In the genomic region with DNA sequence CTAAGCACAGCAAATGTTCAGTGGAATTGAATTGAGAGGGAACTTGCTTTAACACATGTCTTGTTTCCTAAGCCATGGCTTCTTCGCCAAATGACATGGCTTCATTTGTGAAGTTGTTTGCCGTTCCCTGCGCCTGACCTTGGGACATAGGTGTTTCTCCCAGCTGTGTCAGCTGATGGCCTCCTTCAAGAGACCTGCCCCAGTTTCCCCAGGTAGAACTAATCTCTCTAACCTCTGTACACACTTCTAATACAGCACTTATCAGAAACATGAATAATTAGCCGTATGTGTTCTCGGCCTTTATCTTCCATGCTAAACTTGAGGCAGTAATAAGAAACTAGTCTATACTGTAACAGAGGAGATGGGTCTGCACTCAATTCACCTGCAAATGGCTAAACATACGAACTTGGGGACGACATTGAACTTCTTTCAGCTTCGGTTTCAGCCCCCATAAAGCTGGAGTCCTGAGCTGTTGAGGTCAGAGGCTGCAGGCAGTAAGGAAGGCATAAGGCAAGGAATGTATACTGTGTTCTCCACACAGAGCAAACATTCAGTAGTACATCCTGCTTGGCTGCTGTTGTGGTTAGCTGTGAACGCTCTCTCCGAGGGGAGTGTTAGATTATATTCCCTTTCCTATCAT, we compare ENCODE assay signal across 25 mouse cellular contexts. TPM values are rescaled to one million over a fixed set of nuclear protein-coding genes. Genes with fewer than 3 reads are reported as not detected.
DNase-seq lines count a peak whose midpoint lies in the region; ATAC-seq and TF ChIP-seq lines count a peak whose summit lies in the region.
"Had no signal": no experiment of that assay in that cellular context is flagged by ENCODE, and none has a peak within 500 bp of the region (broad histone marks: within the 10 kb centered on the region; RNA-seq: fewer than 3 reads in every experiment).

No protein-coding gene starts in this region.

- WGBS in lung, embryonic 14.5 days = 54% methylated on average over 10 of the region's 10 CpGs
- WGBS in lung, adult 2 months = 60% methylated on average over 10 of the region's 10 CpGs
- 62% methylated on average over 10 of the region's 10 CpGs for WGBS in kidney, postnatal 0 days
- 49% methylated on average over 10 of the region's 10 CpGs for WGBS in stomach, postnatal 0 days
- WGBS in midbrain, embryonic 14.5 days = 94% methylated on average over 10 of the region's 10 CpGs

- no peak overlapping the region for H3K27ac ChIP-seq in lung, embryonic 14.5 days (ENCODE audit: low read depth)
- H3K27ac ChIP-seq in kidney, postnatal 0 days = no peak overlapping the region; the same call in 1 of the 2 replicates
- H3K27ac ChIP-seq in stomach, postnatal 0 days (replicated peaks) = peak overlapping the region; percentile 72; the same call in 1 of the 2 replicates
- no peak overlapping the region for H3K27ac ChIP-seq in midbrain, embryonic 14.5 days (replicated peaks; ENCODE audit: low read depth, low read length)
- H3K27ac ChIP-seq: embryonic facial prominence, embryonic 10.5 days; heart, adult 2 months; heart, embryonic 13.5 days; hindbrain, embryonic 12.5 days; limb, embryonic 12.5 days; liver, embryonic 14.5 days; neural tube, embryonic 15.5 days had no signal

- DNase-seq in kidney, adult 18-20 months = peak; percentile 23
- DNase-seq in kidney, postnatal 4 days = no peak
- DNase-seq in lung, embryonic 14.5 days = no peak
- no peak for DNase-seq in lung, adult 2 months
- DNase-seq in kidney, postnatal 0 days (ENCODE audit: low spot score) = no peak
- DNase-seq in stomach, postnatal 0 days (ENCODE audit: low spot score) = peak; percentile 60
- no peak for DNase-seq in T-cell, adult 2 months (ENCODE audit: low spot score)
- DNase-seq in midbrain, embryonic 14.5 days = no peak
- DNase-seq: adrenal gland, adult 2 months; cerebellum, adult 11 months; cerebellum, postnatal 10 days; gastrocnemius, postnatal 14 days; heart, adult 2 months; heart, postnatal 14 days; lung, postnatal 10 days; thymus, postnatal 4 days had no signal

- H3K9me3 ChIP-seq in lung, embryonic 14.5 days (ENCODE audit: low read depth, low read length) = no peaks in the 10 kb centered on the region
- no peaks in the 10 kb centered on the region for H3K9me3 ChIP-seq in kidney, postnatal 0 days (replicated peaks; ENCODE audit: low read length)
- no peaks in the 10 kb centered on the region for H3K9me3 ChIP-seq in stomach, postnatal 0 days (ENCODE audit: control insufficient read depth, low read length)
- H3K9me3 ChIP-seq in midbrain, embryonic 14.5 days (ENCODE audit: control insufficient read depth, low read length) = no peaks in the 10 kb centered on the region
- H3K9me3 ChIP-seq: embryonic facial prominence, embryonic 10.5 days; hindbrain, embryonic 12.5 days; limb, embryonic 12.5 days; neural tube, embryonic 15.5 days had no signal

- no peaks in the 10 kb centered on the region for H3K4me1 ChIP-seq in lung, embryonic 14.5 days (ENCODE audit: insufficient read depth)
- H3K4me1 ChIP-seq in lung, adult 2 months (ENCODE audit: control insufficient read depth, insufficient read depth, low read length) = no peaks in the 10 kb centered on the region
- H3K4me1 ChIP-seq in kidney, postnatal 0 days (replicated peaks; ENCODE audit: insufficient read depth, low read length) = no peaks in the 10 kb centered on the region; the same call in 1 of the 2 replicates
- no peaks in the 10 kb centered on the region for H3K4me1 ChIP-seq in stomach, postnatal 0 days (replicated peaks; ENCODE audit: control insufficient read depth, insufficient read depth)
- H3K4me1 ChIP-seq in midbrain, embryonic 14.5 days (ENCODE audit: control insufficient read depth, insufficient read depth, low read length) = no peaks in the 10 kb centered on the region
- H3K4me1 ChIP-seq: embryonic facial prominence, embryonic 10.5 days; hindbrain, embryonic 12.5 days; limb, embryonic 12.5 days; neural tube, embryonic 15.5 days had no signal

- no peak for TF ChIP-seq POLR2A in lung, adult 2 months (IDR thresholded peaks at IDR 0.05; ENCODE audit: borderline replicate concordance, extremely low read depth, low read depth, low read length)

- no peak overlapping the region for H3K4me2 ChIP-seq in lung, embryonic 14.5 days
- peak overlapping the region; percentile 11; the same call in 1 of the 2 replicates for H3K4me2 ChIP-seq in kidney, postnatal 0 days (ENCODE audit: low read length)
- no peak overlapping the region for H3K4me2 ChIP-seq in stomach, postnatal 0 days (replicated peaks; ENCODE audit: low read depth)
- no peak overlapping the region for H3K4me2 ChIP-seq in midbrain, embryonic 14.5 days (ENCODE audit: low read length)
- H3K4me2 ChIP-seq: heart, embryonic 13.5 days; hindbrain, embryonic 12.5 days; limb, embryonic 12.5 days; midbrain, embryonic 11.5 days; neural tube, embryonic 15.5 days had no signal

- no peak overlapping the region for H3K4me3 ChIP-seq in lung, embryonic 14.5 days (ENCODE audit: low read depth, low read length)
- H3K4me3 ChIP-seq in lung, adult 2 months (replicated peaks; ENCODE audit: extremely low read depth, low read depth, low read length) = no peak overlapping the region
- H3K4me3 ChIP-seq in kidney, postnatal 0 days (replicated peaks; ENCODE audit: low read depth, low read length) = no peak overlapping the region
- H3K4me3 ChIP-seq in stomach, postnatal 0 days (ENCODE audit: low read depth, low read length) = no peak overlapping the region
- H3K4me3 ChIP-seq in midbrain, embryonic 14.5 days (replicated peaks; ENCODE audit: low read depth, low read length) = no peak overlapping the region
- H3K4me3 ChIP-seq: embryonic facial prominence, embryonic 10.5 days; heart, adult 2 months; heart, embryonic 13.5 days; hindbrain, embryonic 12.5 days; limb, embryonic 12.5 days; neural tube, embryonic 15.5 days had no signal

- no peak for TF ChIP-seq CTCF in lung, embryonic 14.5 days (IDR thresholded peaks at IDR 0.05; ENCODE audit: low read depth)
- TF ChIP-seq CTCF in lung, adult 2 months (IDR thresholded peaks at IDR 0.05; ENCODE audit: insufficient read depth, low read length) = no peak
- TF ChIP-seq CTCF in kidney, postnatal 0 days (IDR thresholded peaks at IDR 0.05; ENCODE audit: low read depth) = no peak
- TF ChIP-seq CTCF in stomach, postnatal 0 days (IDR thresholded peaks at IDR 0.05; ENCODE audit: low read depth) = no peak

- no peaks in the 10 kb centered on the region for H3K27me3 ChIP-seq in lung, embryonic 14.5 days (ENCODE audit: insufficient read depth, low read length)
- no peaks in the 10 kb centered on the region for H3K27me3 ChIP-seq in kidney, postnatal 0 days (ENCODE audit: insufficient read depth, low read length)
- H3K27me3 ChIP-seq in stomach, postnatal 0 days (ENCODE audit: control insufficient read depth, insufficient read depth, low read length) = no peaks in the 10 kb centered on the region
- H3K27me3 ChIP-seq in midbrain, embryonic 14.5 days (ENCODE audit: control insufficient read depth, insufficient read depth, low read length) = no peaks in the 10 kb centered on the region
- H3K27me3 ChIP-seq: heart, embryonic 13.5 days; hindbrain, embryonic 12.5 days; limb, embryonic 12.5 days; neural tube, embryonic 15.5 days; Patski had no signal

- no peaks in the 10 kb centered on the region for H3K36me3 ChIP-seq in lung, embryonic 14.5 days (ENCODE audit: insufficient read depth)
- no peaks in the 10 kb centered on the region for H3K36me3 ChIP-seq in kidney, postnatal 0 days (ENCODE audit: insufficient read depth, low read length)
- H3K36me3 ChIP-seq in stomach, postnatal 0 days (ENCODE audit: control insufficient read depth, insufficient read depth, low read length) = no peaks in the 10 kb centered on the region
- no peaks in the 10 kb centered on the region for H3K36me3 ChIP-seq in midbrain, embryonic 14.5 days (ENCODE audit: control insufficient read depth, insufficient read depth, low read length)
- H3K36me3 ChIP-seq: embryonic facial prominence, embryonic 10.5 days; heart, embryonic 13.5 days; hindbrain, embryonic 12.5 days; limb, embryonic 12.5 days; neural tube, embryonic 15.5 days had no signal

- no peak for TF ChIP-seq EP300 in stomach, postnatal 0 days (optimal IDR thresholded peaks at IDR 0.05)

- peak; percentile 52; the same call in 1 of the 2 replicates for ATAC-seq in lung, embryonic 14.5 days (ENCODE audit: insufficient read depth)
- no peak for ATAC-seq in kidney, postnatal 0 days (replicated peaks; ENCODE audit: low FRiP score, low read depth)
- ATAC-seq in stomach, postnatal 0 days (ENCODE audit: low FRiP score, low TSS enrichment) = peak; percentile 95
- no peak for ATAC-seq in midbrain, embryonic 14.5 days (ENCODE audit: low FRiP score, low TSS enrichment)
- ATAC-seq: forebrain, embryonic 16.5 days; Patski had no signal

- no peak overlapping the region for H3K9ac ChIP-seq in lung, embryonic 14.5 days
- H3K9ac ChIP-seq in kidney, postnatal 0 days (ENCODE audit: low read depth, low read length) = no peak overlapping the region
- H3K9ac ChIP-seq in stomach, postnatal 0 days (ENCODE audit: low read length) = no peak overlapping the region
- H3K9ac ChIP-seq in midbrain, embryonic 14.5 days (replicated peaks; ENCODE audit: low read length) = no peak overlapping the region
- H3K9ac ChIP-seq: heart, embryonic 13.5 days; hindbrain, embryonic 12.5 days; limb, embryonic 12.5 days; liver, embryonic 14.5 days; neural tube, embryonic 15.5 days had no signal

RNA-seq across cellular contexts. Expression of a gene that starts 28.3 kb away (rescaled TPM):
- 0.38 and 0.45 TPM in 2 replicates for polyA plus RNA-seq in lung, embryonic 14.5 days (2014; fragmentation: Nextera tagmentation; extraction: Ambion mirVana)
- 0.19 and 0.25 TPM in 2 replicates for polyA plus RNA-seq in lung, adult 2 months (2012; rRNA removed)
- polyA plus RNA-seq in kidney, postnatal 0 days (2015; fragmentation: Nextera tagmentation; extraction: Ambion mirVana) = 12.0 and 12.4 TPM in 2 replicates
- polyA plus RNA-seq in stomach, postnatal 0 days (2015; fragmentation: Nextera tagmentation; extraction: Ambion mirVana) = 10.5 and 11.5 TPM in 2 replicates
- not detected in 2 replicates for polyA plus RNA-seq in midbrain, embryonic 14.5 days (2014; fragmentation: Nextera tagmentation; extraction: Ambion mirVana)
- polyA plus RNA-seq: embryonic facial prominence, embryonic 10.5 days; hindbrain, embryonic 12.5 days; limb, embryonic 12.5 days; neural tube, embryonic 15.5 days had no signal

Comparison
In these comparisons a context has a peak if more than half of its experiments do, and no peak if none do; other contexts are left out.
1. DNase-seq: peak in kidney, adult 18-20 months (single experiment) and stomach, postnatal 0 days (single experiment); none in kidney, postnatal 4 days (0 of 2), lung, embryonic 14.5 days (single experiment), lung, adult 2 months (single experiment), kidney, postnatal 0 days (single experiment), T-cell, adult 2 months (single experiment) and midbrain, embryonic 14.5 days (single experiment).
2. ATAC-seq: peak in lung, embryonic 14.5 days (single experiment) and stomach, postnatal 0 days (single experiment); none in kidney, postnatal 0 days (single experiment) and midbrain, embryonic 14.5 days (single experiment).